In genomic region chr1:128552545-128552944, GRCm38 (mm10) we compare ENCODE assay signal across 17 mouse cellular contexts.
"Had no signal": no experiment of that assay in that cellular context is flagged by ENCODE, and none has a peak within 500 bp of the region (broad histone marks: within the 10 kb centered on the region; RNA-seq: fewer than 3 reads in every experiment).

No protein-coding gene starts in this region.

- H3K4me1 ChIP-seq: kidney, embryonic 15.5 days; limb, embryonic 10.5 days; liver, embryonic 13.5 days; stomach, embryonic 15.5 days had no signal

- H3K4me2 ChIP-seq: kidney, embryonic 15.5 days; liver, embryonic 13.5 days; midbrain, embryonic 11.5 days; midbrain, embryonic 15.5 days; neural tube, embryonic 13.5 days; stomach, embryonic 15.5 days had no signal

- H3K4me3 ChIP-seq: kidney, embryonic 15.5 days; limb, embryonic 10.5 days; liver, embryonic 13.5 days; midbrain, embryonic 15.5 days; neural tube, embryonic 13.5 days; stomach, embryonic 15.5 days had no signal

- H3K36me3 ChIP-seq: kidney, embryonic 15.5 days; limb, embryonic 10.5 days; liver, embryonic 13.5 days; midbrain, embryonic 15.5 days; neural tube, embryonic 13.5 days; stomach, embryonic 15.5 days had no signal

- H3K9me3 ChIP-seq: kidney, embryonic 15.5 days; limb, embryonic 10.5 days; liver, embryonic 13.5 days; midbrain, embryonic 15.5 days; neural tube, embryonic 13.5 days; stomach, embryonic 15.5 days had no signal

- DNase-seq: kidney, adult 2 months; kidney, postnatal 14 days; liver, embryonic 13.5 days; lung, adult 2 months; lung, postnatal 36 days; right cerebral cortex, adult 18-20 months; right cerebral cortex, postnatal 25 days; thymus, adult 2 months; thymus, postnatal 25 days had no signal

- H3K27ac ChIP-seq: kidney, embryonic 15.5 days; limb, embryonic 10.5 days; liver, embryonic 13.5 days; neural tube, embryonic 13.5 days; stomach, embryonic 15.5 days had no signal

- H3K9ac ChIP-seq: kidney, embryonic 15.5 days; liver, embryonic 13.5 days; midbrain, embryonic 15.5 days; neural tube, embryonic 13.5 days; stomach, embryonic 15.5 days had no signal

- H3K27me3 ChIP-seq: kidney, embryonic 15.5 days; liver, embryonic 13.5 days; midbrain, embryonic 15.5 days; neural tube, embryonic 13.5 days; stomach, embryonic 15.5 days had no signal

- ATAC-seq: intestine, embryonic 16.5 days; lung, postnatal 0 days had no signal
